Mouse (Mus musculus): Measurements from ENCODE around the gene Vwa5b2.
A peak's percentile ranks its signal among the peaks of the same experiment; 100 is the strongest.

Vwa5b2 gene

DNA sequence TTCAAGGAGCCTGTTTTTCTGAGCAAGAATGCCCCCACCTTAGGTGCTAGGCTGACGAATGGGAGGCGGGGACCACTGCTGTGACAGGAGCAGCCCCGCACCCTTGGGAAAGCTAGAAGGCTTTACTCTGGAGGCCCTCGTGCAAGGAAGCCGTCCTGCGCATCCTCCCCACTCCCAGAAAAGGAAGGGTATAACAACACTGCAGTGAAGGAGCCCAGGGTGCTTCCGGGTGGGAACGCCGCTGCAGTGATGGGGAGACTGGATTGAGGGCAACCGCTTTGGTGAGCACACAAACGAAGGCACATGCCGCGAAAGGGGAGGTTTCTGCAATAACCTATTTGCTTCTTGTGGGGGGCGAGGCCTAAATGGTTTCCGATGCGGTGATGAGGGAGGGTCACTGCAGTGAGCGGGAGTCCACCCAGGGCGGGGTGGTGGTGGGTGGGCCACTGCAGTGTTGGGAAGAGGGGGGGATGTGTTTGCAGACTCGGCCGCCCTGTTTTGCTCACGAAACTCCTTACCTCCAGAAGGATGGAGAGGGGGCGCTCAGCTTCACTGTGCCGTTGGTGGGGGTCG is at the start of gene Vwa5b2:
Gene Vwa5b2, plus strand, starts transcription at position 106 of the 573 bp plus-strand sequence.
- DNase-seq = no peak

DNA sequence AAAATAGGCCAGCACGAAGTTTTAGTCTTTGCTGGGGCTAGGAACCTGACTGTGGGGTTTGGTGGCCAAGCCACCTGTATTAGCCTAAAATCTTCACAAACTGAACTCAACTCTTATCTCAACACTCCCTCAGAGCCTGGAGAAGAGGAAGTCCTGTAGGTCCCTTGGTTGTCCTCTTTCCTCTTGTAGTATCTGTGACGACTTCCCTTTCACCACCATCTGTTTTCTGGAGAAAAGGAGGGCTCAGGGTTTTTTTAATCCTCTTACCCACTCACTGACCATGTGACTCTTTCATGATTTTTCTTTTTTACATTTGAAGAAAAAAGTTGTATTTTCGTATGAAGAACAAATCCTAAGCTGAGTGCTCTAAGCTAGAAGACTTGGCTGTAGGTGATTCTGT is 49.6 kb upstream of the Vwa5b2 start:
- no peak for DNase-seq

DNA sequence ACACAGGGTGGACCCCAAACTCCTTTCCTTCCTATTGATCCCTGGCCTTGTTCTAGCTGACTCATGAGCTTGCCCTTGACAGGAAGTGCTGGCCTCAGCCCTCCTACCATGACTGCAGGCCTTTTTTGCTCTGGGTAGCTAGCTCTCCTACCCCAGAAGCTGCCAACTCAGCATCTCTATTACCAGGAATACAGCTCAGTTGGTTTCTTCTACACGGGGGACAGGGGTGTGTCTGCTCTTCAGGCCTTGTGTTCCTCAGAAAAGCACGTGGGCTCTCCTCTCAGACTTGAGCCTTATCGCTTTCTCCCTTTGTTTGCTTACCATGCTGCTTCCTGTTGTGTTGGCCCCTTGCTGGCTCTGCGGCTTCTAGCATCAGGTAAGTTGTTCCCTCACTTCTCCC is 48.8 kb upstream of the Vwa5b2 start:
- no peak for DNase-seq

DNA sequence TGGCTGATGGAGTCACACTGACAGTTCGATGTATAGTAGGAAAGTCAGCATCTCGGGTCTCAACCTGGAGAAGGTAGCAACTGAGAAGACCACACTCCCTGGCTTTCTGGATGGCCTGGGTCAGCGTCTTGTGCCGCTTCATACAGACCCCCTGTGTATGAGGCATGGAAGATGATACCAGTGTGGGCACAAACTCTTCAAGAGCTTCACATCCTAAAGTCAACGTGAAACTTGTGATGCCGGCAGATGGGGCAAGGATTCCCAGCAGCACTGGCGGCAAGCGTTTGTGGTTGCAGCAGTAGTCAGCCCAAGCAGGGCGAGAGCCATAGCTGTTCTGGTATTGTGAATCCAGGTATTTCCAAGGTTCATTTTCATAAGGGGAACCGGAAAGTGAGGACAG is 43.6 kb upstream of the Vwa5b2 start:
- no peak for DNase-seq

DNA sequence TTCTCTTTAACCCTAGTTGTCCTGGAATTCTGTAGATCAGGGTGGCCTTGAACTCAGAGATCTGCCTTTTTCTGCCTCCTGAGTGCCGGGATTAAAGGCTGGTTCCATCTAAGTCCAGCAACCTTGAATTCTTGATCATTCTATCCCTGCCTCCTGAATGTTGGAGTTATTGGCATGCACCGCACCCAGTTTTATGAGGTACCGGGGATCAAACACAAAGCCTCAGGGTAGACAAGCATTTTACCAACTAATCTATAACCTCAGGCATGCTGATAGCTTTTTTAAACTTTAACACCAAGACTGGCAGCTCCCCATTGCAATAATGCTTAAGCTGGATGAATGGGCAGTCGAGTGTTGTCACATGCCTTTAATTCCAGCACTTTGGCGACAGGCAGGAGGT is 41.8 kb upstream of the Vwa5b2 start:
- no peak for DNase-seq

DNA sequence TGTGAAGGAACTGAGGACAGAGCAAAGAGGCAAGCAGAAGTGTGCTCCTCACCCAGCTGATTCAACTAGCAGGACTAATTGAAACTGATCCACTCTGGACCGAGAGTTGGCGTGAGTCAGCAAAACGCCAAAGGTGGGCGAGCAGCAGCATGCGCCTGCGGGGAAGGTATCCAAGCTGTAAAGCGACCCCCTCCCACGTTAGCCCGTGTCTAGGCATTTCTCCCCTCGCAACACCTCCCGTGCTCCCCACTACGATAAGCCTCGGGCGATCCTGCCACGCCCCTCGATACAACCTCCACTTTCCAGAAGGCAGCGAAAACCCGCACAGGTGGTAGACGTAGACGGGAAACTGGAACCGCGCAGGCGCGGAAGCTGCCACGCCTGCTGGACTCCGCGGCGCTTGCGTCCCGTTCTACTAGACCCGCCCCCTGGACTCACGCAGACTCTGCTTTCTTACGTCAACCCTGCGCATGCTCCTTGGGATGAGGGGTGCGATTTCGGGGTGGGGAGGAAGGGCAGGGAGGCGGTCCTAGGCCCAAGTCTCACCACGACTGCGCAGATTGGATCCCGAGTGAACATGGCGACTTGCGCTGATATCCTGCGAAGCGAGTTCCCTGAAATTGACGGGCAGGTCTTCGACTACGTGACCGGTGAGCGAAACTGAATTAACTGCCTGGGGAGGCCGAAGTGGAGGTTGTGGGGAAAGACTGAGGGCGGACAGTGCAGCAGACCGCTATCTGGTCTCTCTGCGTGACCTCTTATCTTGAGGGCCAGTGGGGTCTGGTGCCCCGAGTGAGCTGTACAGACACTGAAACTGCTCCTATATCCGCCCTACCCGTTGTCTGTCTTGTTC is 40.9 kb upstream of the Vwa5b2 start, which contains the start of gene Abcf3:
Gene Abcf3, plus strand, starts transcription at position 482 of the 853 bp plus-strand sequence.
- peak; percentile 99 for DNase-seq

DNA sequence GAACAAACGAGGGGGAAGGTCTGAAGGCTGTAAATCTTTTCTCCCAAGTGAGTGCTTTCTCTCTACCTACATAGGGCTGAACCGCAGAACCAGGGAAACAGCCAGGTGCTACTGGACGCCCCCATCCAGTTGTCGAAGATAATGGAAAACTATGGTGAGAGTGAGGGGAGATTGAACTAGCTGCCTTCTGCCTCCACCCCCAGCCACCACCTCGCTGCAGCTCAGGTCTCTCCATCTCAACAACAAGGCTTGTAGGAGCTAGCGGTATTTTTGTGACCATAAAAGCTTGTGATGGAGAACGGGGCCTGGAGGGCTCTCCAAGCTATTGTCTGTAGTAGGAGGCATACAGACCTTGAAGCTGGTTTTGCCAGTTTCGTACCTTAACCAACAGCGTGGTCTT is 40.1 kb upstream of the Vwa5b2 start:
- DNase-seq = no peak

DNA sequence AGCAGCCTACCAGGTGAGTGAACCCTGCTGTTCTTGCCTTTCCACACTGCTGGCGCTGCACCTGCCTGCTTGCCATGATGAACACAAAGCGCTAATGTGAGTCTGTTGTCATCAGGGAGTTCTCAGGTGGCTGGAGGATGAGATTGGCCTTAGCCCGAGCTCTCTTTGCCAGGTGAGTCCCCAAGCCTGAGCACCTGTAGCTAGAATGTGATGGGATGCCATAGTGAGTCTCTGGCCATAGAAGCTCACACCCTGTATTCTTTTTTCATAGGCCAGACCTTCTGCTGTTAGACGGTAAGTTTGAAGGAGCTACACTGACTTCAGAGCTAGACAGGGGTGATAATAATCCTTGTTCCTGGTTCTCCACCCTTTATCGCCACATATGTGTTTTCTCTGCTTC is 37.6 kb upstream of the Vwa5b2 start:
- no peak for DNase-seq

DNA sequence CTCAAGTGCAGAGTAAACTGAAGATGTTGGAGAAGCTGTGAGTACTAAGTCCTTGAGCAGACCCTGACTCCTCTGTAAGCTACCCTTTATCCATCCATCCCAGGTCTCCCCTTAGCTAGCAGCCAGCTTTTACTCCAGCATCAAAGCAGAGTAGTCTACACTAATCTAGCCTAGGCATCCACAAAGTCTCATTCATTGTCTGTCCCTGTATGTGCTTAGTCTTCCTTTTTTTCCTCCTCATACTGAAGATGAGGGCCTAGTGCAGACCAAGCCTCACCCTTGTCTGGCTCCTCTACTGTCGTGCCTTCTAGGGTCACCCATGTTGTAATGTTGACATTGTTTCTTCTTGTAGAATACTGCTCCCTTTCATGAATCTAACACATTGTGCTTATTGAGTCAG is 36.7 kb upstream of the Vwa5b2 start:
- no peak for DNase-seq

DNA sequence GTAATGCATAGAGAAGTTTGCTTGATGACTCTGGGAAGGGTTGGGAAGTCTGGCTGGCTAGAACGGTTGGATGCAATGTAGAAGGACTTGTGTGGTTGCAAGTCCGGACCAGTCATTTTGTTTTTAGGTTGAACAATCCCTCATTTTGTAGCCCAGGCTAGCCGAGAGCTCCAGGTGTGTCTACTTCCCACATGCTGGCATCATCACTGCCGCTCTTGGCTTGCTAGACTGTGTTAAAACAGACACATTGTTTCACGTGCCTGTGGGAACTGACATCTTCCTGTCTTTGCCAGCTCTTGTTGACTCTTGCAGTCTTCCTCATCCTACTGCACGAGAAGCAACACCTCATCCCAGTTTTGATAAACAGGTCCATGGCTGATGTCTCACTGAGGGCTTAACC is 34.3 kb upstream of the Vwa5b2 start:
- no peak for DNase-seq

DNA sequence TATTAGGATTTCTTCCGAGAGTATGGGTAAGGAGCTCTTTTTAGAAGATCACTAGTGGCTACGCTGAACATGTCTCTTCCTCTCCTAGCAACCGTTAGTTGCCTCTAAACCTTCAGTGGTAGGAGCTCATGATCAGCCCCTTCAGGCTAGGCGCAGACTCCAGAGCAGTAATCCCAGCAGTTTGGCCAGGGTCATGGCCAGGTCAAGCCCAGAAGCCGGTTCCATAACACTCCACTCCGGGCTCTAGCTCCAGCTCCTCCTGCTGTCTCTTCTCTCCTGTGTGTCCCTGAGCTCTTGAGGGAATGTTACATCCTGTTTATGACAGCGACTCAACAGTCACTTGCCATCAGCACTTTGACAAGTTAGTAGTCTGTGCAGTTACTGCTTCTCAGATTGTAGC is 31.9 kb upstream of the Vwa5b2 start:
- DNase-seq = no peak

DNA sequence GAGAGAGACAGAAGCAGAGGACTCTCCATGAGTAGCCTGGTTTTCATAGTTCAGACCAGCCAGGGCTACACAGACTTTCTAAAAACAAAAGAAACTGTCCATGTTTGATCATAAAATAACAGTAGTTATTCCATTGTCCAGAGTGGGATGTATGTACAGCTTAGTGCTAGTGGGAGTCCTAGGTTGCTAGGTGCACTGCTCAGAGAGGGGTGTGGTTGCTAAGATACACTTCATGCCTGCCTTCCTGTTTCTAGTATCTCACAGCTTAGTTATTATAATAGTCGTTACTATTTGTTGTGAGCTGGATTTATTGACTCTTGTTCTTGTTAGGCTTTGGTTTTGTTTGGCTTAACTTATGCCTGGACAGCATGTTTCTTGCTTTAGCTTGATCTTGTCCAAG is 24.2 kb upstream of the Vwa5b2 start:
- DNase-seq = no peak

DNA sequence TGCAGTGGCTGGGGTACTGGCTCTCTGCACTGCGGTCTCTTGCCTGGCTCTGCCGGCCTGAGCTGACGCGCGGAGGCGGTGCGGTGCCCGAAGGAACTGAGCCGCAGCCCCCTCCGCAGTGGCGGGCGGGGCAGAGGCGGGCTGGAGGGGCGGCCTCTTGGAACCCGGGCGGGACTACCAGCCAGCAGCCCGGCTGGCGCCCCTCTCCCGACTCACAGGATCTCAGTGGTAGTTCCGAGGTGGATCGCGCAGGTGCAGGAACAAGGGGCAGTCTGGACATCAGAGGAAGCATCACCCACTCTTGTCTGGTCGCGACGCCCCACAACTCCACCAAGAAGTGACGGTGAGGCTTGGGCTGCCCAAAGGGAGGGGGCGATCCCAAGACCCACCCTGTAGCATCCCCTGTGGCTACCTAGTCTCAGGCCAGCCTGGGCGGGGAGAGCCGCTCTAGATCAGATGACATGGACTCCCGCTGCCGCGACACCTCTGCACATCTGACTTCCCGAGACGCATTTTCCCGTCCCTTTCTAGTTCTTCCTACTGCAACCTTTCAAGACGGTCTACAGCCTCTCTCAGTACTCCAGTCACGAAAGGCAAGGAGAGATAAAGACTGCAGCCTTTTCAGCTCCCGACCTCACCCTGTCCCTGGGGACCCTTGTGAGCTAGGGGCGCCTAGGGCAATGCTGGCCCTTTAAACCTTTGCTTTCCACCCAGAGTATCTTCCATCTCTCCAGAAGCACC is 838 bp downstream of the Vwa5b2 start:
- no peak for DNase-seq

DNA sequence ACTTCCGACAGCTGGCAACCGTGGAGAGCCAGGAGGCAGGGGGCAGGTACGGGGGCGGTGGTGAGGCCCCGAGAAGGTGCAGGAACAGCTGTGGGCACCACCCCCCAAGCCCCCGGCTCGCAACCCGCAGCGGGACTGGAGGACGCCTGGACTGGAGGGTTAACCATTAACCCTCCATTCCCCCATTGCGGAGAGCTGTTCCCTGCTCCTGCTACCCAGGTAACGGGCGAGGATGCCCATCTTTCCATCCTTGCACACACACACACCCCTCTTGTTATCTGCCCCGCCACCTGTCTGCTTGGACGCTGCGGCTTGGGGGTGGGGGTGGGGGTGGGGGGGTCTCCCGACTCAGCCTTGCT is 1.4 kb downstream of the Vwa5b2 start:
- no peak for DNase-seq

DNA sequence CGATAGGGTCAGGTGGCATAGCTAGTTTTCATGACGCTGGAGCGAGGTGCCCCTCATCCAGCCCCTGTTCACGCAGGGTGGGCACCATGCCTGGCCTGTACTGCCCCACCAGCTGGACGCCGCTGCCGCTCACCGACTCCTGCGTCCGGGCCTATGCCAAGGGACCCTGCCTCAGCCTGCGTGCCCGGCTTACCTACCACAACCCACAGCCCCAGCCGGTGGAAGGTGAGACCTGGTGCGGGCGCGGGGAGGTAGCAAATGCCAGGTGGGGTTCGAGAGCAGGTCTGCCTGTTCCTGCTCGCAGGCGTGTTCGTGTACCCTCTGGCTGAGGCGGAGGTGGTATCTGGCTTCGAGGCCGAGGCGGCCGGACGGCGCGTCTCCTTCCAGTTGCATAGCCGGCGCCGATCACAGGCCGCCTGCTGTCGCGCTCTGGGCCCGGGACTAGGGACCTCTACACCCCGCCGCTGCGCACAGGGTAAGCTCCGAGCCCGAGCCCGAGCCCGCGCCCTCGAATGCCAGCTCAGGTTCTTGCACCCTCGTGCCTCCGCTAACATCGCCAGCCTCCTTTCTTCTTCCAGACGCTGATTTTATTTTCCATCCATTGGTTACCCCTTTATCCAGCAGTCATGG is 1.9 kb downstream of the Vwa5b2 start:
- DNase-seq = no peak

DNA sequence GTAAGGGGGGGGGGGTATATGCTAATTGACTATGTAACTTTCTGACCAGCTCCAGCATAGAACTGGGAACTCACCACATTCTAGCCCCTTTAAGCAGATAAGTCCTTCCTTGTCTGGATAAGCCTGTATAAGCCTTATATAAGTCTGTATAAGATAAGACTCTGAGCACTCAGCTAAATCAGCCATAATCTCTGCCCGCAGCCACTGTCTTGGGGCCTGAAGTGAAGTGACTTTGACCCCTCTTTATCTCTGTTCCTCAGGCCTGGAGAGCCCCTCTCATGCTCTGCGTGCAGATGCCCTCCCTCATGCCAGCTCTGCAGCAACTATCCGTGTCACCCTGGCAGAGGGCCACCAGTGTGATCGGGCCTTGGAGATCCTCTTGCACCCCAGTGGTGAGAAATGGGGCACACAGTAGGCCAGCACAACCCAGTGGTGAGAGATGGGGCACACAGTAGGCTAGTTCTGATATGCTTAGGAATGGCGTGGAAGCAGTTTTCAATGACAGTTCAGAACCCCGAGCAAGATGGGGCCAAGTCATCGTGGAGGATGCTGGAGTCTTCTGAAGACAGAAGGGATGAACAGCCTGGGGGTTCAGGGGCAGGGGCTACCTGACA is 5.9 kb downstream of the Vwa5b2 start:
- no peak for DNase-seq

DNA sequence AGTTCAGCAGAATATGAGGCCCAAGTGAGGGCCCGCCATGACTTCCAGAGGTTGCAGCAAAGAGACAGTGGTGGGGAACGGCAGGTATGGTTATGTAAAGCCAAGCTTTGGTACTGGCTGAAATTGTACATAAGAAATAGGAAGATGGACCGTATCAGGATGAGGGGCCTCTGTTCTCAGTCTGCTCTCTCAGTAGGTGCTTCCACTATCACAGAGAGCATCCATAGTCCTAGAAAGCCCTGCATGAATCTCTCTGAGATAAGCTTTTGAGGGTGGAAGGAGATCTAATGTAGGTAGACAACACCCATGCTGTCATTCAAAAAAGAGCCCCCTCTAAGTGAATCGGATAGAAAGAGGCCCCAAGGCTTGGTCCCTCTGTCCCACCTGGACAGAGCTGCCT is 6.5 kb downstream of the Vwa5b2 start:
- DNase-seq = no peak

DNA sequence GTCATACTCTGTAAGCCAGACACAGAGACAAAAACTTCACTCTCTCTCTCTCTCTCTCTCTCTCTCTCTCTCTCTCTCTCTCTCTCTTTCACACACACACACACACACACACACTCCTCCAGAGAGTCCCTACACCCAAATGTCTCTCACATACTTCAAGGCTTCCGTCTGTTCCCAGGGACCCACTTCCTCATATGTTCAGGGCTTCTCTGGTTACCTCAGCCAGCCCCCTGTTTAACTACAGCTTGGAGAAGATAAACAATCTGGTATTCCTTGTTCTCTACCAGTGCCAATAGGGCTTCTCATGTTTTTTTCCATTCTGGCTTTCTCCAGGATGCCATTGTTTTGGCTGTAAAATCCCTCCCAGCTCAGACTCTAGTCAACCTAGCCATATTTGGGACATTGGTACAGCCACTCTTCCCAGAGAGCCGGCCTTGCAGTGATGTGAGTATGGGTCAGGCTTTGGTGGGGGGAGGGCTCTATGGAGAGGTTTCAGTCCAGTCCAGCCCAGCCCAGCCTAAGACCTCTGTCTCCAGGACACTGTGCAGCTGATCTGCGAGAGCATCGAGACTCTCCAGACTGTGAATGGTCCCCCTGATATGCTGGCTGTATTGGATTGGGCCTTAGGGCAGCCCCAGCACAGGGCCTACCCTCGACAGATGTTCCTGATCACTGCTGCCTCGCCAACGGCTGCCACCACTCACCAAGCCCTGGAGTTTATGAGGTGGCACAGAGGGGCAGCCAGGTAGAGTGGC is 7.6 kb downstream of the Vwa5b2 start:
- DNase-seq = no peak

DNA sequence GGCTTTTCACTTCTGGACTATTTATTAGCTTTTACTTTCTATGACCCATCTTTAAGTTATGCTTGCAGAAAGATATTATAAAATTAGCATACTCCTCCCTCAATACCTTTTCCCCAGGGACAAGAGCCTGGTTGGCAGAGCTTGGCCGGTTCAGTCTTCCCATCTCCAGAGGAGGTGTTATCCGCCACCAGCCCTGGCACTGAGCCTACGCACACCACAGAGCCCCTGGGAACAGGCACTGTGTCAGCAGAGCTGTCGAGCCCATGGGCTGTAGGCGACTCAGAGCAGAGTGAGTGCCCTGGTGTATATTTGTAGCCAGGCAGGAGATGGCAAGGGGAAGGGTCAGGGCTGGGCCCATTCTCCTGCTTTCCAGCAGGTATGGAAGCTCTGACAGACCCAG is 11.2 kb downstream of the Vwa5b2 start:
- no peak for DNase-seq

DNA sequence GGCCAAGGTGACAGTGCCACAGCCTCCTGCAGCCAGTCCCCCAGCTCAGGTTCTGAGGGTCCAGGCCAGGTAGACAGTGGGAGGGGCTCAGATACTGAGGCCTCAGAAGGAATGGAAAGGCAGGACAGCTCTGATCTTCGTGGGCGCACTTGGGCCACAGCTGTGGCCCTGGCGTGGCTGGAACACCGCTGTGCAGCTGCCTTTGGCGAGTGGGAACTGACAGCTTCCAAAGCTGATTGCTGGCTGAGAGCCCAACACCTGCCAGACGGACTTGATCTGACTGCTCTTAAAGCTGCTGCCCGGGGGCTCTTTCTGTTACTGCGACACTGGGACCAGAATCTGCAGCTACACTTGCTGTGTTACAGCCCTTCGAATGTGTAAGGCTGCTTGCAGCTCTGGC is 15.4 kb downstream of the Vwa5b2 start:
- DNase-seq = no peak

DNA sequence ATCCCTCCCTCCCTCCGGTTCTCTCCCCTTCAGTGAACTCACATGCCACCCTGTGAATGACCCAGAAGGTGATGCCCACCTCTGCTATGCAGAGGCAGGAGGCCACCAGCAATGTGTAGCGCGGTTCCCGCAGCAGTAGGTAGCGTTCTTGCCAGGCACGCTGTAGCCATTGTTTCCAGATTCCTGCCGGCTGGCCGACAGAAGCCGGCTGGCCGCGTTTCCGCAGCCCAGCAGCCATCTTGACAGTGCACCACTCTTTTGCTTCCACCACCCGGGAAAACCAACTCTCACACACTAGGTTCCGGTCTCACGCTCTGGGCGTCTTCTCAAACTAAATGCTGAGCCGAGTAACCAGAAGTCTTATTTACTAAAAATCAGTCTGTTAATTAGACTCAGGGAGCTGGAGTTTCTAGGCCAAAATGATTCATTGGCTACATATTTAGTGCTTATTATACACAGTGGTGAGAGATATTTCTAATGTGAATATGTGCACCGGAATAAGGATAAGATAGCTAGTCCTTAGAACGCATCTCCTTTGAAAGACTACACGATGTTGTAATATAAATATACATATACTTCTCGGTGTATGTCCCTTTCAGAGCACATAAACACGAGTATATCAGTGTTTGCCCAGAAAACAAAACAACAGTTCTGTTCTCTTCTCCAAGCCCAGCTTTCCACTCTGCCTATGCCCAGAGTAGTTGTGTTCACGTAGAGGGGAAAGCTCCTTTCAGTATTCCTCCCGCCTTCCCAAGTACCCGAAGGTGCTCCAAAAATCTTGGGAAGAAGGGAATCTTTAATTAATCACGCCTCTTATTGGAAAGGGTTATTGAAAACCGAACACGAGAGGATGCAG is 21.5 kb downstream of the Vwa5b2 start:
- DNase-seq = peak; percentile 85
